Mouse (Mus musculus) hindbrain, embryonic 15.5 days (tissue): ENCODE measurements at regions not wholly inside any gene's neighbourhood (a gene's known extent, or its start where the extent isn't known, plus 50 kb on each side); places are given as distances from the start of the nearest gene placed in this dataset.
"Not testable (repeated sequence)": the region's sequence is repeated elsewhere in the genome, so short reads cannot be mapped to it uniquely, and the experiment has no call there.

Experiments
- ATAC-seq: fragments of 200-750 bp; cut with Nextera tagmentation; 2 replicates; pipeline ENCODE4 v1.8.0; 2017; ENCODE audit warnings: low read depth, moderate number of reproducible peaks, moderate TSS enrichment; ENCODE audit not compliant: low FRiP score
- H3K27ac ChIP-seq: fragments of 300-500 bp; sonication (generic); replicated peaks from 2 replicates; pipeline ENCODE4 v1.5.1; 2015; ENCODE audit warnings: mild to moderate bottlenecking, inconsistent platforms
- H3K27me3 ChIP-seq: fragments of 300-500 bp; sonication (generic); 2 replicates; pipeline ENCODE4 v1.6.1; 2015; ENCODE audit warnings: control low read depth, inconsistent platforms
- H3K36me3 ChIP-seq: fragments of 300-500 bp; sonication (generic); 2 replicates; pipeline ENCODE4 v1.6.1; 2015; ENCODE audit warnings: control low read depth, inconsistent platforms
- H3K4me1 ChIP-seq: fragments of 300-500 bp; sonication (generic); replicated peaks from 2 replicates; pipeline ENCODE4 v1.6.1; 2015; ENCODE audit warnings: control low read depth, inconsistent platforms
- H3K4me2 ChIP-seq: fragments of 300-500 bp; sonication (generic); 2 replicates; pipeline ENCODE4 v1.6.1; 2015; ENCODE audit warnings: moderate library complexity, mild to moderate bottlenecking, inconsistent platforms
- H3K4me3 ChIP-seq: fragments of 300-500 bp; sonication (generic); 2 replicates; pipeline ENCODE4 v1.5.1; 2015; ENCODE audit warnings: mild to moderate bottlenecking, inconsistent platforms
- H3K9ac ChIP-seq: fragments of 300-500 bp; sonication (generic); 2 replicates; pipeline ENCODE4 v1.6.1; 2015; ENCODE audit warnings: inconsistent platforms
- H3K9me3 ChIP-seq: fragments of 300-500 bp; sonication (generic); 2 replicates; pipeline ENCODE4 v1.6.1; 2016; ENCODE audit warnings: control low read depth, inconsistent platforms
- WGBS: fragments of 180-500 bp; shearing (Covaris S2); methylation state at CpG from one replicate; pipeline ENCODE4 v1.1.7; 2015; 5-methylcytosine and 5-hydroxymethylcytosine counted together

DNA sequence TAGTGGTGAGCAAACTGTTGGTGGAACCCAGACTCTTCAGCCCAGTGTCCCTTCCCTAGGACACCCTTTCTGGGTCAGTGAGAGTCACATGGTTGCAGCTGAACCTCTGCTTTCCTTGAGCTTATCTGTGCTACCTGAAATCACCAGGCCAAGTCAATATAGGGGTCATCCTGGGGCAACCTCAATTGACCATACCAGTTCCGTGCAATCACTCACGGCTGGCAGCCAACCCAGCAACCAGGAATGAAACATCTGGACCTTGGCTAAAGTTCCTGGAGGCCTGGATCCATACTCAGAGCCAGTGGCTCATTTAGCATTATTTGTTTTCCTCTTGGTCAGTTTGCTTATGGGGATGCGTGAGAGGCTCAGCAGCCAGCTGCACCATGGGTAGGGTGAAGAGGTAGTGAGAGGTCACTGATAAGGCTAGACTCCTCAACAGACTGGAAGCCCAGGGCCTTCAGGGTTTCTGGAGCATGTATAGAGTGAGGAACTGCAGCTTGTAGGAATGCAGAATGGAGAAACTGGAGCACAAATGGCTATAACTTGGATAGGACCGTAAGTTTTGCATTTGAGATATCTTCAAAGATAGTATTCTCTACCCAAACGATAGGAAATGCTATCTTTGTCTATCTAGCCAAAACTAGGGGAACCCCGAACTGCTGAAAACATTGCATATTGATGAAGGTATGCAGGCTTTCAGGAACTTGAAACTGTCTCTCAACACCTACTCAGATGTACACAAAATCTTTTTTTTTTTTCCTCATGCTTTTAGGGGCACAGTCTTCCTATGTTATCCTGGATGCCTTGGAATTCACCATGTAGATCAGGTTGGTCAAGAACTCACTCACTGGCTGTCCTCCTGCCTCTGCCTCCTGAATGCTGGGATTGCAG, 56.4 kb upstream of the Atxn1 start:
- ATAC-seq, result no peak
- H3K36me3 ChIP-seq, result no peaks in the 10 kb centered on the region
- H3K27ac ChIP-seq, result no peak overlapping the region
- no peaks in the 10 kb centered on the region for H3K9me3 ChIP-seq
- H3K9ac ChIP-seq, result no peak overlapping the region
- no peak overlapping the region for H3K4me2 ChIP-seq
- no peak overlapping the region for H3K4me3 ChIP-seq
- H3K4me1 ChIP-seq, result peaks cover 8% of the 10 kb centered on the region
- 94% methylated on average over 6 of the region's 6 CpGs for WGBS
- no peaks in the 10 kb centered on the region for H3K27me3 ChIP-seq

DNA sequence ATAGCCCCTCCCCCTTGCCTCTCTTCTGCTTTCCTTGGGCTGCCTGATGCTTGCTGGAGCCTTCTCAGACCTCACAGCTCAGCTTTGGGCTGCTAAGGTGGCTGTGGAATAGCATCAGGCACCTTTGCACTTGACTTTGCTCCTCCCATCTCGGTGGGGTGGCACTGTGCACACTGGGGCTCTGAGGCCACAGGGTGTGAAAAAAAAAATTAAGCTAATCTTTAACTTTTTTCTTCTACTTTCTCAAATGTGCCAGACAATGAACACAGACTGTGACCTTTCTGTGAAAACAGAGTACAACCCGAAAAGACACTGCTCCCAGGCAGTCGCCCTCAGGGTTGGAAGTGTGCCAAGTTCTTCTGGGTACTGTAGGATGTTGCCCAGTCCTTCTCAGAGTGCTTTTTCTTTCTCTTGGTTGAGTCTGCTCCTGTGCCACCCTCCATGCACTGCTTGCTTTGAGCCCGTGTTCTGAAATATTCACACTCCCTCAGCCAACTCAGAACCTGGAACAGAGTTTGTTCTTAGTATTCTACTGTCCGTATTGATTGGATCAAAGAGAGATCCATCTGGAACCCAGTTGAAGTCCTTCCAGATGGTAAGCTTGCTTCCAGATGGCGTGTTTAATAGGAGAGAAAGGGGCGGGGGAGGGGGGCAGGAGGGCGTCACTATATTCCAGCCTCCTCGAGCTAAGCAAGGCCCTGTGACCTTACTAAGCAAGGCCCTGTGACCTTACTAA, 54.8 kb upstream of the Atxn1 start:
- Histone ChIP-seq H3K4me3 (no peak overlapping the region), H3K4me2 (no peak overlapping the region), H3K27ac (no peak overlapping the region), H3K27me3 (no peaks in the 10 kb centered on the region), H3K4me1 (peaks cover 8% of the 10 kb centered on the region), H3K36me3 (no peaks in the 10 kb centered on the region), H3K9me3 (no peaks in the 10 kb centered on the region), H3K9ac (no peak overlapping the region)
- WGBS, result 27% methylated on average over 9 of the region's 9 CpGs
- no peak for ATAC-seq

DNA sequence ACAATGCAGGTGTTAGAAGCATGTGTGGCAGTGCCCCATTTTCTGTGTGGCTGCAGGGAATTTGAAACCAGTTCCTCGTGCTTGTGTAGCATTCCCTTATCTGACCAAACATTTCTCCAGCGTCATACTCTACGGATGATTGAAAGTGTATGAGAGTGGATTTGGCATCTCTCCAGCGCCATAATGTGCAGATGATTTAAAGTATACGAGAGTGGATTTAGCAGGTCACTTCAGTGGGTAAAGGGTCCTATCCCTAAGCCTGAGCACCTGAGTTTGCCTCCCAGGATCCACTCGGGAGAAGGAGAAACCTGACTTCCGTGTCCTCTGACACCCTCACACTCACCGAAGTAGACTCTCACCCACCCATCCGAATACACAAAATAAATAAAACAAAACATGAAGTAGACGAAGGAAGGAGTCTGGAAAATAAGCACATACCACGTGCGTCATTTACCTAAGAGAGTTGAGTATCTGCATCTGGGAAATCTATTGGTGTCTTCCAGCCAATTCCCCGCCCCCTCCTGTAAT, 54.2 kb upstream of the Atxn1 start:
- ATAC-seq, result no peak
- H3K9ac ChIP-seq, result no peak overlapping the region
- 72% methylated on average over 13 of the region's 13 CpGs for WGBS

GRCm38 (mm10) chr13:46017742-46018141, 52.9 kb upstream of the Atxn1 start:
- no peaks in the 10 kb centered on the region for H3K27me3 ChIP-seq
- H3K4me1 ChIP-seq, result no peaks in the 10 kb centered on the region
- no peak overlapping the region for H3K27ac ChIP-seq
- no peaks in the 10 kb centered on the region for H3K9me3 ChIP-seq
- H3K4me3 ChIP-seq, result no peak overlapping the region
- H3K36me3 ChIP-seq, result no peaks in the 10 kb centered on the region
- no peak for ATAC-seq
- 96% methylated on average over 5 of the region's 5 CpGs for WGBS
- no peak overlapping the region for H3K4me2 ChIP-seq
- H3K9ac ChIP-seq, result no peak overlapping the region

More for the DNA sequence above, 54.2 kb upstream of the Atxn1 start:
- Histone ChIP-seq H3K4me2 (no peak overlapping the region), H3K36me3 (no peaks in the 10 kb centered on the region), H3K27ac (no peak overlapping the region), H3K9me3 (no peaks in the 10 kb centered on the region), H3K27me3 (no peaks in the 10 kb centered on the region), H3K4me1 (peaks cover 8% of the 10 kb centered on the region), H3K4me3 (no peak overlapping the region)

- H3K27me3 ChIP-seq, H3K4me3 ChIP-seq, H3K9me3 ChIP-seq, H3K9ac ChIP-seq, H3K4me1 ChIP-seq, H3K27ac ChIP-seq, H3K4me2 ChIP-seq, ATAC-seq, H3K36me3 ChIP-seq: not testable (repeated sequence)
- WGBS, result 83% methylated on average over 2 of the region's 2 CpGs
Measured at GRCm38 (mm10) chr13:46017011-46017410, 52.2 kb upstream of the Atxn1 start.

- no peak for ATAC-seq
- WGBS, result 88% methylated on average over 7 of the region's 7 CpGs
- Histone ChIP-seq H3K4me2 (no peak overlapping the region), H3K9ac (no peak overlapping the region), H3K9me3 (no peaks in the 10 kb centered on the region), H3K27me3 (no peaks in the 10 kb centered on the region), H3K4me3 (no peak overlapping the region), H3K4me1 (peaks cover under 1% of the 10 kb centered on the region; the same call in 1 of the 2 replicates), H3K36me3 (no peaks in the 10 kb centered on the region), H3K27ac (no peak overlapping the region)
Measured at GRCm38 (mm10) chr13:46015231-46015630, 50.4 kb upstream of the Atxn1 start.

DNA sequence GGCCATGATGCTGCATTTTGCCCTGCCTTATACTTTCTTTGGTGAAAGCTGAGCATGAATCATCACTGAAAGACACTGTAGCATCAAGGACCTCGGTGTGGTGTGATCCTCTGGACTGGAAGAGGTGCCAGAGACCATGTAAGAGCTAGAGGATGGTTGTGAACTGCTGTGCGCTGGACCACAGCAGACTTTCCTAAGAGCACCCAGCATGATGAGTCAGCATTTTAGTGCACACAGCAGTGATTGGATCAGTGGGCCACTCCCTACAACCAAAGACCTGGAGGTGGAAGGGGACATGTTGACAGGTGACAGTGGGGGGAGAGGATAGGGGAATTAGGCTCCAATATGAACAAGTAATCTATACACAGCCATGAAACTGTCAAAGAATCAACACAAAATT, 49.8 kb upstream of the Atxn1 start:
- WGBS, result 78% methylated on average over 2 of the region's 2 CpGs
- no peaks in the 10 kb centered on the region for H3K27me3 ChIP-seq

More for the DNA sequence above, 49.8 kb upstream of the Atxn1 start:
- H3K4me3 ChIP-seq, result no peak overlapping the region
- no peaks in the 10 kb centered on the region for H3K9me3 ChIP-seq
- no peak overlapping the region for H3K4me2 ChIP-seq
- H3K27ac ChIP-seq, result no peak overlapping the region
- peaks cover 6% of the 10 kb centered on the region; the same call in 1 of the 2 replicates for H3K4me1 ChIP-seq
- H3K9ac ChIP-seq, result no peak overlapping the region
- no peak for ATAC-seq
- no peaks in the 10 kb centered on the region for H3K36me3 ChIP-seq
